8 mouse cellular contexts compared by ENCODE assay signal in the genomic region with DNA sequence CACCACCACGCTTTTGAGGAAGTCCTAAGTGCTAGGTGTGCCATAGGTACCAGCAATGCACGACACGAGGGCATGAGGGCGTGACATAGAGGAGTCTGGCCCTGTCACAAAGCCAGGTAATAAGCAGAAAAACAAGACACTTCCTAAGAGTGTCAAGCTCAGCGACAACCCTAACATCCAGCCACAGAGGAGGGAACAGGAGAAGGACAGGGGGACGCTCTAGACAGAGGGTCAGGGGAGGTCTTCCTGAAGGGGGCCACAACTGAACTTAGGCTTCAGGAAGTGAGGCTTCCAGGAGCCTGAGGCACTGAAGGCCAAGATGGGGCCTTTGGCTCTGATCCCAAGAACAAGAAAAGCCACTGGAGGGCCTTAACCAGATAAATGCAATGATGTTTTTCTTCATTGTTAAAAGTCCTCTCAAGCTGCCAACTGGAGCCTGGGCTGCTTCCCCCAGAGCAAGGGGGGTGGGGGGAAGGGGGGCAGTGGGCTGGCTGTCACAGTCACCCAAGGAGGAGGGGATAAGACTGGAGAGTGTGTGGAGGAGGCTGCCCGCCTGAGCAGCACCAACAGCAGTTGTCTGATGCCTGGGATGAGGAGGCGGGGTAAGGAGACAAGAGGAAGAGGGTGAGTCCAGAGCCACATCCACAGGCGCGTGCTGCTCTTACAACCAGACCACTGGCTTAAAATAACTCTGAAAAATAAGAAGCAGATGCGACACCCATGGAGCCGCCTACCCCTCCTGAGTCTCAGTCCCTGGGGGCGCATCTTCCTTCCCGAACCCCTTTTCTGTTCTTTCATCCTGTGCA.
DNase-seq lines count a peak whose midpoint lies in the region; ATAC-seq lines count a peak whose summit lies in the region.

No protein-coding gene starts in this region.

- no peak overlapping the region for H3K4me2 ChIP-seq in hindbrain, embryonic 11.5 days (replicated peaks; ENCODE audit: low read depth, low read length)
- no peak overlapping the region for H3K4me2 ChIP-seq in forebrain, embryonic 12.5 days
- H3K4me2 ChIP-seq in hindbrain, embryonic 13.5 days, result no peak overlapping the region

- H3K27me3 ChIP-seq in hindbrain, embryonic 10.5 days (ENCODE audit: insufficient read depth, poor library complexity, severe bottlenecking), result no peaks in the 10 kb centered on the region
- H3K27me3 ChIP-seq in hindbrain, embryonic 11.5 days (ENCODE audit: control insufficient read depth, insufficient read depth, low read length), result no peaks in the 10 kb centered on the region
- H3K27me3 ChIP-seq in forebrain, embryonic 12.5 days, result peaks cover 32% of the 10 kb centered on the region
- H3K27me3 ChIP-seq in hindbrain, embryonic 13.5 days, result no peaks in the 10 kb centered on the region

- no peak overlapping the region for H3K4me3 ChIP-seq in hindbrain, embryonic 10.5 days
- no peak overlapping the region for H3K4me3 ChIP-seq in hindbrain, embryonic 11.5 days (ENCODE audit: low read depth, low read length)
- no peak overlapping the region for H3K4me3 ChIP-seq in forebrain, embryonic 12.5 days (replicated peaks)
- no peak overlapping the region for H3K4me3 ChIP-seq in hindbrain, embryonic 13.5 days

- peak; percentile 23 for DNase-seq in hindbrain, embryonic 10.5 days (ENCODE audit: low spot score)
- DNase-seq in hindbrain, embryonic 11.5 days (ENCODE audit: low spot score), result no peak
- peak; percentile 79 to 84 for DNase-seq in left cerebral cortex, postnatal 36 days (ENCODE audit: low spot score in 2 of 2)
- DNase-seq in retina, embryonic 14.5 days (ENCODE audit: low spot score), result peak; percentile 23
- no peak for DNase-seq in adrenal gland, adult 2 months
- DNase-seq in T-cell, adult 2 months (ENCODE audit: low spot score), result no peak

- H3K9me3 ChIP-seq in hindbrain, embryonic 10.5 days, result no peaks in the 10 kb centered on the region
- H3K9me3 ChIP-seq in hindbrain, embryonic 11.5 days (ENCODE audit: control insufficient read depth, low read length), result no peaks in the 10 kb centered on the region
- no peaks in the 10 kb centered on the region for H3K9me3 ChIP-seq in forebrain, embryonic 12.5 days
- H3K9me3 ChIP-seq in hindbrain, embryonic 13.5 days, result no peaks in the 10 kb centered on the region

- H3K27ac ChIP-seq in hindbrain, embryonic 10.5 days, result peak overlapping the region; percentile 66
- no peak overlapping the region for H3K27ac ChIP-seq in hindbrain, embryonic 11.5 days (ENCODE audit: low read depth, low read length)
- no peak overlapping the region for H3K27ac ChIP-seq in forebrain, embryonic 12.5 days
- peak overlapping the region; percentile 58 for H3K27ac ChIP-seq in hindbrain, embryonic 13.5 days

- H3K36me3 ChIP-seq in hindbrain, embryonic 10.5 days, result no peaks in the 10 kb centered on the region
- H3K36me3 ChIP-seq in hindbrain, embryonic 11.5 days (ENCODE audit: control insufficient read depth, insufficient read depth, low read length), result no peaks in the 10 kb centered on the region
- no peaks in the 10 kb centered on the region for H3K36me3 ChIP-seq in forebrain, embryonic 12.5 days (replicated peaks)
- H3K36me3 ChIP-seq in hindbrain, embryonic 13.5 days, result no peaks in the 10 kb centered on the region

- no peak for ATAC-seq in hindbrain, embryonic 11.5 days (ENCODE audit: low FRiP score)
- ATAC-seq in forebrain, embryonic 12.5 days (ENCODE audit: low FRiP score), result peak; percentile 75; the same call in 1 of the 2 replicates
- peak; percentile 63; the same call in 1 of the 2 replicates for ATAC-seq in hindbrain, embryonic 13.5 days (ENCODE audit: low FRiP score)

- H3K4me1 ChIP-seq in hindbrain, embryonic 10.5 days (replicated peaks), result peaks cover 42% of the 10 kb centered on the region
- no peaks in the 10 kb centered on the region for H3K4me1 ChIP-seq in hindbrain, embryonic 11.5 days (replicated peaks; ENCODE audit: control insufficient read depth, insufficient read depth, low read length)
- peaks cover 17% of the 10 kb centered on the region for H3K4me1 ChIP-seq in forebrain, embryonic 12.5 days
- H3K4me1 ChIP-seq in hindbrain, embryonic 13.5 days (replicated peaks), result peaks cover 49% of the 10 kb centered on the region

- H3K9ac ChIP-seq in hindbrain, embryonic 11.5 days (ENCODE audit: low read depth, low read length), result no peak overlapping the region
- no peak overlapping the region for H3K9ac ChIP-seq in forebrain, embryonic 12.5 days
- H3K9ac ChIP-seq in hindbrain, embryonic 13.5 days, result peak overlapping the region; percentile 53

- intact Hi-C loops in left cerebral cortex, postnatal 36 days (cut with DNase I), result loop anchor here (1.0 to 2.0 kb wide), 3 partner anchors 26 to 50 kb away; no protein-coding TSS in a partner anchor

- WGBS in hindbrain, embryonic 10.5 days, result 64% methylated on average over 14 of the region's 14 CpGs
- WGBS in hindbrain, embryonic 11.5 days, result 61% methylated on average over 14 of the region's 14 CpGs
- WGBS in forebrain, embryonic 12.5 days, result 66% methylated on average over 14 of the region's 14 CpGs
- 65% methylated on average over 14 of the region's 14 CpGs for WGBS in hindbrain, embryonic 13.5 days

Comparison
In these comparisons a context has a peak if more than half of its experiments do, and no peak if none do; other contexts are left out.
1. DNase-seq: peak in hindbrain, embryonic 10.5 days (single experiment), left cerebral cortex, postnatal 36 days (2 of 2) and retina, embryonic 14.5 days (single experiment); none in hindbrain, embryonic 11.5 days (single experiment), adrenal gland, adult 2 months (single experiment) and T-cell, adult 2 months (single experiment).
2. H3K27ac ChIP-seq: peak in hindbrain, embryonic 10.5 days (single experiment) and hindbrain, embryonic 13.5 days (single experiment); none in hindbrain, embryonic 11.5 days (single experiment) and forebrain, embryonic 12.5 days (single experiment).